Mouse (Mus musculus) liver, postnatal 0 days (tissue): ENCODE measurements around the gene Nploc4. TPM values are rescaled to one million over a fixed set of nuclear protein-coding genes. Genes with fewer than 3 reads are reported as not detected.
A peak's percentile ranks its signal among the peaks of the same experiment; 100 is the strongest.

Experiments
- ATAC-seq: fragments of 200-750 bp; cut with Nextera tagmentation; 2 replicates; pipeline ENCODE4 v1.8.0; 2017; ENCODE audit warnings: mild to moderate bottlenecking, moderate library complexity
- DNase-seq: peaks from one replicate; pipeline ENCODE4 v3.0.0-alpha.2; 2016
- H3K27ac ChIP-seq: fragments of 300-500 bp; sonication (generic); 2 replicates; pipeline ENCODE4 v1.5.1; 2014; ENCODE audit warnings: antibody characterized with exemption, moderate library complexity, mild to moderate bottlenecking, low read depth
- H3K27me3 ChIP-seq: fragments of 300-500 bp; sonication (generic); 2 replicates; pipeline ENCODE4 v1.6.1; 2014; ENCODE audit warnings: low read length, control low read depth, mixed read lengths; ENCODE audit not compliant: insufficient read depth
- H3K36me3 ChIP-seq: fragments of 300-500 bp; sonication (generic); replicated peaks from 2 replicates; pipeline ENCODE4 v1.6.1; 2014; ENCODE audit warnings: mild to moderate bottlenecking, control low read depth, low read length, moderate library complexity, mixed read lengths; ENCODE audit not compliant: insufficient read depth
- H3K4me1 ChIP-seq: fragments of 300-500 bp; sonication (generic); 2 replicates; pipeline ENCODE4 v1.6.1; 2014; ENCODE audit warnings: antibody characterized with exemption, mild to moderate bottlenecking, control low read depth; ENCODE audit not compliant: insufficient read depth
- H3K4me2 ChIP-seq: fragments of 300-500 bp; sonication (generic); 2 replicates; pipeline ENCODE4 v1.6.1; 2014; ENCODE audit warnings: low read depth, mild to moderate bottlenecking, low read length, moderate library complexity, mixed read lengths
- H3K4me3 ChIP-seq: fragments of 300-500 bp; sonication (generic); 2 replicates; pipeline ENCODE4 v1.5.1; 2014; ENCODE audit warnings: low read depth, low read length
- H3K9ac ChIP-seq: fragments of 300-500 bp; sonication (generic); replicated peaks from 2 replicates; pipeline ENCODE4 v1.6.1; 2014; ENCODE audit warnings: mild to moderate bottlenecking, moderate library complexity
- H3K9me3 ChIP-seq: fragments of 300-500 bp; sonication (generic); 2 replicates; pipeline ENCODE4 v1.6.1; 2016; ENCODE audit warnings: mild to moderate bottlenecking, control low read depth, low read length, mixed read lengths
- CTCF ChIP-seq: sonication (generic); IDR thresholded peaks from 2 replicates; pipeline ENCODE4 v1.5.1; 2016; ENCODE audit warnings: antibody characterized with exemption, low read depth
- EP300 ChIP-seq: IDR thresholded peaks from 2 replicates; pipeline ENCODE4 v1.6.1; 2016; ENCODE audit warnings: antibody characterized with exemption, low read depth, mild to moderate bottlenecking
- WGBS: fragments of 180-500 bp; shearing (Covaris S2); extraction: QIAGEN DNeasy Blood & Tissue Kit; methylation state at CpG from one replicate; pipeline ENCODE4 v1.1.7; 2014; ENCODE audit not compliant: insufficient replicate concordance; 5-methylcytosine and 5-hydroxymethylcytosine counted together
- polyA plus RNA-seq: library from polyadenylated mRNA; unstranded; fragments of >200 nt; fragmentation: Nextera tagmentation; extraction: Ambion mirVana; gene quantifications from 2 replicates; pipeline ENCODE4 v1.2.1, GENCODE M21; 2015

The Nploc4 gene
- polyA plus RNA-seq, 1 experiment from 2014 or later, result 12.8 TPM

DNA sequence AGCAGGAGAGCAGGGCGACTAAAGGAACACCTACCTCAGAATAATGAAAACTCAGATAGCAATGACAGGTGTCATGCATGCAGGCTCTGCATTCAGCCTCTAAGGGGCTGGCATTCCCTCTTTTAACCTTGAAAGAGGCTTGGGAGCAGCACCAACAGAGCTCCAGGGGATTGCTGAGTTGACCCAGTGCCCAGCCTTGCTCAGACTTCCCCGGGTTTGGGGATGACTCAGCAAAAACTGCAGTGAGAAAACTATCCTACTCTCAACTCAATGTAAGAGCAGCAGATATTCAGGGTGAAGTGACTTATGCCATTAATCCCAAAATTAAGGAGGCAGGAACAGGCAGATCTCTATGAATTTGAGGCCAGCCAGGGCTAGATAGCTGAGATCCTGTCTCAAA lies 50.4 kb downstream of the Nploc4 start:
- Histone ChIP-seq H3K4me3 (no peak overlapping the region), H3K9ac (no peak overlapping the region), H3K36me3 (peaks cover 68% of the 10 kb centered on the region), H3K27me3 (no peaks in the 10 kb centered on the region), H3K27ac (no peak overlapping the region), H3K4me2 (no peak overlapping the region), H3K9me3 (no peaks in the 10 kb centered on the region), H3K4me1 (peaks cover 7% of the 10 kb centered on the region; the same call in 1 of the 2 replicates)
- TF ChIP-seq EP300 (no peak), CTCF (no peak)
- ATAC-seq (no peak), DNase-seq (no peak)
- 47% methylated on average over 2 of the region's 2 CpGs for WGBS

DNA sequence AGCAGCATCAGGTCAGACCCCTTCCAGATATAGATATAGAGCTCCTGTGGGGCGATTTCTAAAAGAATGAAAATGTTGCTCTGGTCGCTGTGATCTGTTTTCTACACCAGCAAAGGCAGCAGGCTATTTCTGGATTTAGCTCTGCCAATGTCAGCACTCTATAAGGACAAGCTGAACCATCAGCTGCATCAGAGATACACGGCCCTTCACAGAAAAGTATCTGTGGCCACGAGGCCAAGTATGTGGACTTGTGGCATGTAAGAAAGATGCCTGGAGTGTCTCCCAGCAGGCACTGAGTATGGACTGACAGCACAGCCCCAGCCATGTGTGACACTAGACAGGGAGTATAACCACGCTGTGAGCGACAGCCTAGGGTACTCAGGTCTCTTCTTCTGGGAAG lies 50.9 kb downstream of the Nploc4 start:
- WGBS, result 92% methylated on average over 6 of the region's 6 CpGs
- Histone ChIP-seq H3K4me3 (no peak overlapping the region), H3K36me3 (peaks cover 69% of the 10 kb centered on the region), H3K4me2 (no peak overlapping the region), H3K27me3 (no peaks in the 10 kb centered on the region), H3K9ac (no peak overlapping the region), H3K27ac (no peak overlapping the region; the same call in 1 of the 2 replicates), H3K9me3 (no peaks in the 10 kb centered on the region), H3K4me1 (peaks cover 7% of the 10 kb centered on the region; the same call in 1 of the 2 replicates)
- TF ChIP-seq CTCF (no peak), EP300 (no peak)
- no peak for ATAC-seq
- DNase-seq, result no peak

DNA sequence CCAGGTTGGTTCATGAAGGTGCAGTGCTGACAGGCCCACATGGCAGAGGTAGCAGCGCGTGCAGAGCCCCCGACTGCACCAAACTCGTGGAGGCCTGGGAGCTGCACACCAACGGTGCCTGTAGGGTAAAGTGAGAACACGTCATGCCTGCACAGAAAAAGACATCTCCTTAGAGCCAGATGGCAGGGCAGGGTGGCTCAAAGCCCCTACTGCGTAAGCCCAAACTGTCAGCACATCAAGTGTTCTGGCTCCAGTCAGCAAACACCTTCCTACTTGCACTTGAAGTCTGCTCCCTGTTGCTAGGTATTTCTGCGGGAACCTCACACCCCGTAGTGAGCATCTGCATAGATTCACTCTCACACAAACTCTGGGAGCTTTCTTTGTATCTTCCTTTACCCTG lies 55.0 kb downstream of the Nploc4 start:
- Histone ChIP-seq H3K27ac (no peak overlapping the region), H3K27me3 (no peaks in the 10 kb centered on the region), H3K4me3 (no peak overlapping the region), H3K9me3 (no peaks in the 10 kb centered on the region), H3K4me1 (peaks cover 21% of the 10 kb centered on the region), H3K36me3 (peaks cover 65% of the 10 kb centered on the region), H3K4me2 (no peak overlapping the region), H3K9ac (no peak overlapping the region)
- no peak for TF ChIP-seq CTCF
- TF ChIP-seq EP300, result no peak
- ATAC-seq, result no peak
- 91% methylated on average over 9 of the region's 9 CpGs for whole genome bisulfite sequencing
- no peak for DNase-seq

DNA sequence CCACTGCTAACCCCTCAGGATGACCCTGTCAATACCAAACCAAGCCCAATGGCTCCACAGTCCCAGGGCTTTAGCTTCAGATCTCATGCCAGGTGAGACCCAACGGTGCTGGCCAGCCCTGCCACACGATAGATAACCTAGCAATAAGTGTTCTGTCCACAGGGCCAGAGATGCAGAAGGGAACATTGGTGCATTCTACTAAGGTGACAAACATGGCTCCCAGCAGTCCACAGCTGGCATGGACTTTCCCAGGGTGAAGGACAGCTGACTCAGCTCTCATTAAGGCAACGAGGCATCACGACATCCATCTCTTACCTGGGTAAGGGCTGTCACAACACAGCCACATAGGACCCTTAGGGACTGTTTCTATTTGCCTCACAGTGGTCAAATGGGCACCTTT lies 56.4 kb downstream of the Nploc4 start:
- H3K27ac ChIP-seq, result no peak overlapping the region
- ATAC-seq (no peak), DNase-seq (no peak)
- H3K4me2 ChIP-seq, result no peak overlapping the region
- H3K36me3 ChIP-seq, result peaks cover 60% of the 10 kb centered on the region
- TF ChIP-seq EP300, result no peak
- TF ChIP-seq CTCF, result no peak
- 84% methylated on average over 4 of the region's 4 CpGs for WGBS
- H3K4me1 ChIP-seq, result peaks cover 21% of the 10 kb centered on the region
- no peak overlapping the region for H3K9ac ChIP-seq
- H3K27me3 ChIP-seq, result no peaks in the 10 kb centered on the region
- H3K4me3 ChIP-seq, result no peak overlapping the region
- no peaks in the 10 kb centered on the region for H3K9me3 ChIP-seq

DNA sequence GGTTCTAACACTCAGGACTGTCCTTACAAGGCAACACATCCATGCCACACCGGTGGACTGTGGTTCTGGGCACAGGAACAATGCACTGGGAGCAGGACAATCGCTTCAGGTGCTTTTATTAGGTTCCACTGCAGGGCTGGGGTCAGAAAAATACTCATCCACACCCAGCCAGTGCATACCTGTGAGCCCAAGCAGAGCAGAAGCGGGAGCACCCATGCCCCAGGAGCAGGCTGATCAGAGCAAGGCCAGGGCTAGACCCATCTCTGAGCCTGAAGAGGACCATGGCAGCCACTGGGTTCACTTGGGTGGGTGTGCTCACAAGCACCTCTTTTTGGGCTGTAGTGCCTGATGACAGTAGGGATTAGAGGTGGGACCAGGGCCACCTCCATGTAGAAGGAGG lies 57.2 kb downstream of the Nploc4 start:
- WGBS, result 91% methylated on average over 3 of the region's 3 CpGs
- Histone ChIP-seq H3K27ac (no peak overlapping the region), H3K4me1 (peaks cover 17% of the 10 kb centered on the region), H3K4me3 (no peak overlapping the region), H3K9ac (no peak overlapping the region), H3K4me2 (no peak overlapping the region), H3K9me3 (no peaks in the 10 kb centered on the region), H3K36me3 (peaks cover 51% of the 10 kb centered on the region), H3K27me3 (no peaks in the 10 kb centered on the region)
- ATAC-seq, result no peak
- DNase-seq, result no peak
- TF ChIP-seq CTCF (no peak), EP300 (no peak)

DNA sequence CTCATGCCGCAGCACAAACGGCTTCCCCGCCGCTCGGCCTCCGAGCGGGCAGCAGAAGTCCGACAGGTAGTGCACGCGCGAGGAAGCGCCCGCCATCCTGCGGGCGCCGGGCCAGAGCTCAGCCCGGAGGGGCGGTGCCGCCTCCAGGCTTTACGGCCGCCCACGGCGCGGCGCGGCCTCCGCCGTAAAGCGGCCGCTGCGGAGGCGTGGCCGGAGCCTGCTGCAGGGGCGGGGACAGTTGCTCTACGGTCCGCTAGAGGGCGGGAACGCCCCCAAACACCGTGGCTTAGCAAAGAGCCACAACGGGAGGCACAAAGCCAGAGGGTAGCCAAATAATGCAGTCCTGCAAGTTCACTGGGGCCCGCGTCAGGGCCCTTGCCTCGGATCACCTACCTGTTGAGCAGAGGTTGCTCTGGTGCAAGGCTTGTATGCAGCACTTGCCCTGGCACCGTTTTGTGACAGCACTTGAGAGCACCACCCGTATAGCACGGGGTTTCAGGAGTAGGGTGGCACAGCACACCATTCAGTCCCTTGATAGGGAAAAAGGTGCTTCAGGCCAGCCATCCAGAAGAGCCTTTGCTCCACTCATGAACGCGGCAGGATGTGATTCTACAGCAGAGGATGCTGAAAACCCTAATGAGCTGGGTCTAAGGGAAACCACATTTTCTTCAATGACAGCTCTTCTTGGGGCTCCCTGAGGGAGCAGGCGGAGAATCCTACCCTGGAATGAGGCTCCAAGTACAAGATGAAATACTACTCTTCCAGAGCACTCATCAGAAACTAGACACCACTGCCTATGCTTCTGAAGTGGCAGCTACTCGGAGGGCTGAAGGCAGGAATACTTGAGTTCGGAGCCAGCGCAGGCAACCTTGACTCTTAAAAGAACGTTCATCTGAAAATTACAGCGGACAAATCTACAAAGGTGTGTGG lies 58.6 kb downstream of the Nploc4 start, which contains the start of gene Faap100:
Faap100 (minus strand) TSS at position 154 of the 930 bp plus-strand sequence.
- ATAC-seq, result peak; percentile 93
- Histone ChIP-seq H3K4me1 (peaks cover 17% of the 10 kb centered on the region), H3K36me3 (peaks cover 48% of the 10 kb centered on the region), H3K27me3 (no peaks in the 10 kb centered on the region), H3K9me3 (no peaks in the 10 kb centered on the region), H3K9ac (peak within 1 kb of the TSS; percentile 71), H3K4me3 (peak within 1 kb of the TSS; percentile 71), H3K27ac (peak within 1 kb of the TSS; percentile 59), H3K4me2 (peak within 1 kb of the TSS; percentile 95)
- TF ChIP-seq CTCF, result peak; percentile 87
- TF ChIP-seq EP300, result no peak
- DNase-seq, result peak; percentile 94
- WGBS, result 15% methylated on average over 46 of the region's 54 CpGs
